Comparison of ENCODE assay signal across 15 mouse cellular contexts in genomic region chr4:81275957-81276715, GRCm38 (mm10).
DNase-seq lines count a peak whose midpoint lies in the region; ATAC-seq and TF ChIP-seq lines count a peak whose summit lies in the region.
"Had no signal": no experiment of that assay in that cellular context is flagged by ENCODE, and none has a peak within 500 bp of the region (broad histone marks: within the 10 kb centered on the region; RNA-seq: fewer than 3 reads in every experiment).

No protein-coding gene starts in this region.

- no peak for DNase-seq in hindbrain, embryonic 10.5 days (ENCODE audit: low spot score)
- no peak for DNase-seq in hindbrain, embryonic 11.5 days (ENCODE audit: low spot score)
- peak; percentile 57 for DNase-seq in brain, embryonic 14.5 days (ENCODE audit: low read depth)
- DNase-seq in kidney, postnatal 36 days, result peak; percentile 65 to 81
- DNase-seq in hindbrain, embryonic 14.5 days (ENCODE audit: low spot score), result no peak
- DNase-seq in left cerebral cortex, postnatal 10 days (ENCODE audit: extremely low spot score in 1 of 2, low spot score in 2 of 2), result no peak
- no peak for DNase-seq in lung, postnatal 0 days (ENCODE audit: low spot score)
- DNase-seq: B cell, adult 2 months; forebrain, postnatal 0 days; heart, postnatal 10 days; spleen, adult 18-20 months had no signal

- 37% methylated on average over 6 of the region's 6 CpGs for WGBS in hindbrain, embryonic 10.5 days
- WGBS in hindbrain, embryonic 11.5 days, result 38% methylated on average over 6 of the region's 6 CpGs
- 39% methylated on average over 6 of the region's 6 CpGs for WGBS in intestine, postnatal 0 days
- WGBS in hindbrain, embryonic 14.5 days, result 39% methylated on average over 6 of the region's 6 CpGs
- WGBS in lung, postnatal 0 days, result 60% methylated on average over 6 of the region's 6 CpGs

- 0 out of 2 replicates have a peak overlapping the region, but pooled peaks have one; percentile 23 for H3K27ac ChIP-seq in hindbrain, embryonic 10.5 days
- no peak overlapping the region for H3K27ac ChIP-seq in hindbrain, embryonic 11.5 days (ENCODE audit: low read depth, low read length)
- peak overlapping the region; percentile 31; the same call in 1 of the 2 replicates for H3K27ac ChIP-seq in intestine, postnatal 0 days (ENCODE audit: low read depth, low read length)
- no peak overlapping the region for H3K27ac ChIP-seq in hindbrain, embryonic 14.5 days
- H3K27ac ChIP-seq in lung, postnatal 0 days (ENCODE audit: low read length), result no peak overlapping the region
- H3K27ac ChIP-seq: midbrain, embryonic 12.5 days; neural tube, embryonic 13.5 days had no signal

- H3K9me3 ChIP-seq in hindbrain, embryonic 10.5 days, result peaks cover 3% of the 10 kb centered on the region; the same call in 1 of the 2 replicates
- H3K9me3 ChIP-seq in hindbrain, embryonic 11.5 days (ENCODE audit: control insufficient read depth, low read length), result no peaks in the 10 kb centered on the region
- no peaks in the 10 kb centered on the region for H3K9me3 ChIP-seq in intestine, postnatal 0 days (ENCODE audit: control insufficient read depth)
- H3K9me3 ChIP-seq in hindbrain, embryonic 14.5 days (ENCODE audit: control insufficient read depth, low read length), result no peaks in the 10 kb centered on the region
- no peaks in the 10 kb centered on the region for H3K9me3 ChIP-seq in lung, postnatal 0 days (ENCODE audit: low read length)
- H3K9me3 ChIP-seq: G1E; midbrain, embryonic 12.5 days; neural tube, embryonic 13.5 days had no signal

- peaks cover 14% of the 10 kb centered on the region for H3K4me1 ChIP-seq in hindbrain, embryonic 10.5 days (replicated peaks)
- no peaks in the 10 kb centered on the region for H3K4me1 ChIP-seq in hindbrain, embryonic 11.5 days (replicated peaks; ENCODE audit: control insufficient read depth, insufficient read depth, low read length)
- no peaks in the 10 kb centered on the region; the same call in 1 of the 2 replicates for H3K4me1 ChIP-seq in intestine, postnatal 0 days (replicated peaks; ENCODE audit: control insufficient read depth, insufficient read depth, low read length)
- H3K4me1 ChIP-seq in hindbrain, embryonic 14.5 days (replicated peaks; ENCODE audit: control insufficient read depth, insufficient read depth, low read length), result no peaks in the 10 kb centered on the region
- no peaks in the 10 kb centered on the region for H3K4me1 ChIP-seq in lung, postnatal 0 days (ENCODE audit: insufficient read depth, low read depth, low read length)
- H3K4me1 ChIP-seq: neural tube, embryonic 13.5 days had no signal

- intact Hi-C loops in left cerebral cortex, postnatal 10 days (cut with DNase I), result no loop called here

- no peaks in the 10 kb centered on the region for H3K27me3 ChIP-seq in hindbrain, embryonic 10.5 days (ENCODE audit: insufficient read depth, poor library complexity, severe bottlenecking)
- no peaks in the 10 kb centered on the region for H3K27me3 ChIP-seq in hindbrain, embryonic 11.5 days (ENCODE audit: control insufficient read depth, insufficient read depth, low read length)
- no peaks in the 10 kb centered on the region for H3K27me3 ChIP-seq in intestine, postnatal 0 days (replicated peaks; ENCODE audit: control insufficient read depth, insufficient read depth, low read length)
- no peaks in the 10 kb centered on the region for H3K27me3 ChIP-seq in hindbrain, embryonic 14.5 days (ENCODE audit: control insufficient read depth, insufficient read depth, low read length)
- no peaks in the 10 kb centered on the region for H3K27me3 ChIP-seq in lung, postnatal 0 days (replicated peaks; ENCODE audit: insufficient read depth, low read length)
- H3K27me3 ChIP-seq: midbrain, embryonic 12.5 days; neural tube, embryonic 13.5 days had no signal

- peaks cover 23% of the 10 kb centered on the region for H3K36me3 ChIP-seq in hindbrain, embryonic 10.5 days
- H3K36me3 ChIP-seq in hindbrain, embryonic 11.5 days (ENCODE audit: control insufficient read depth, insufficient read depth, low read length), result no peaks in the 10 kb centered on the region
- no peaks in the 10 kb centered on the region for H3K36me3 ChIP-seq in intestine, postnatal 0 days (ENCODE audit: control insufficient read depth, insufficient read depth)
- no peaks in the 10 kb centered on the region for H3K36me3 ChIP-seq in hindbrain, embryonic 14.5 days (replicated peaks; ENCODE audit: control insufficient read depth, insufficient read depth)
- no peaks in the 10 kb centered on the region for H3K36me3 ChIP-seq in lung, postnatal 0 days (ENCODE audit: insufficient read depth, low read length)
- H3K36me3 ChIP-seq: G1E; midbrain, embryonic 12.5 days; neural tube, embryonic 13.5 days had no signal

- TF ChIP-seq POLR2A in brain, embryonic 14.5 days (IDR thresholded peaks at IDR 0.05; ENCODE audit: borderline replicate concordance, extremely low read depth, insufficient read depth, insufficient read length, poor library complexity, severe bottlenecking), result no peak

- TF ChIP-seq EP300 in lung, postnatal 0 days (IDR thresholded peaks at IDR 0.05), result no peak

- no peak overlapping the region for H3K4me3 ChIP-seq in hindbrain, embryonic 10.5 days
- no peak overlapping the region for H3K4me3 ChIP-seq in hindbrain, embryonic 11.5 days (ENCODE audit: low read depth, low read length)
- H3K4me3 ChIP-seq in intestine, postnatal 0 days (ENCODE audit: low read depth, low read length), result no peak overlapping the region
- H3K4me3 ChIP-seq in hindbrain, embryonic 14.5 days (replicated peaks; ENCODE audit: low read length), result no peak overlapping the region
- H3K4me3 ChIP-seq in lung, postnatal 0 days (ENCODE audit: low read depth, low read length), result no peak overlapping the region
- H3K4me3 ChIP-seq: midbrain, embryonic 12.5 days; neural tube, embryonic 13.5 days had no signal

- H3K9ac ChIP-seq in hindbrain, embryonic 11.5 days (ENCODE audit: low read depth, low read length), result no peak overlapping the region
- H3K9ac ChIP-seq in intestine, postnatal 0 days (ENCODE audit: low read depth, low read length), result no peak overlapping the region
- no peak overlapping the region for H3K9ac ChIP-seq in hindbrain, embryonic 14.5 days
- no peak overlapping the region for H3K9ac ChIP-seq in lung, postnatal 0 days (replicated peaks; ENCODE audit: low read depth)
- H3K9ac ChIP-seq: forebrain, postnatal 0 days; midbrain, embryonic 12.5 days; neural tube, embryonic 13.5 days had no signal

- TF ChIP-seq CTCF in brain, embryonic 14.5 days (IDR thresholded peaks at IDR 0.05; ENCODE audit: borderline replicate concordance, extremely low read depth, insufficient read depth, insufficient read length), result no peak
- TF ChIP-seq CTCF in intestine, postnatal 0 days (IDR thresholded peaks at IDR 0.05; ENCODE audit: low read depth), result no peak
- TF ChIP-seq CTCF in lung, postnatal 0 days (IDR thresholded peaks at IDR 0.05), result no peak

- H3K4me2 ChIP-seq in hindbrain, embryonic 11.5 days (replicated peaks; ENCODE audit: low read depth, low read length), result no peak overlapping the region
- H3K4me2 ChIP-seq in intestine, postnatal 0 days (replicated peaks; ENCODE audit: low read depth), result no peak overlapping the region
- H3K4me2 ChIP-seq in hindbrain, embryonic 14.5 days (replicated peaks), result no peak overlapping the region
- H3K4me2 ChIP-seq in lung, postnatal 0 days (replicated peaks; ENCODE audit: low read depth, low read length), result no peak overlapping the region
- H3K4me2 ChIP-seq: midbrain, embryonic 12.5 days; neural tube, embryonic 13.5 days had no signal

- no peak for ATAC-seq in hindbrain, embryonic 11.5 days (ENCODE audit: low FRiP score)
- peak; percentile 79 for ATAC-seq in intestine, postnatal 0 days
- no peak for ATAC-seq in hindbrain, embryonic 14.5 days (ENCODE audit: low FRiP score)
- no peak for ATAC-seq in lung, postnatal 0 days
- ATAC-seq: forebrain, postnatal 0 days had no signal

Comparison
In these comparisons a context has a peak if more than half of its experiments do, and no peak if none do; other contexts are left out.
1. H3K27ac ChIP-seq: peak in hindbrain, embryonic 10.5 days (single experiment) and intestine, postnatal 0 days (single experiment); none in hindbrain, embryonic 11.5 days (single experiment), hindbrain, embryonic 14.5 days (single experiment) and lung, postnatal 0 days (single experiment).
2. DNase-seq: peak in brain, embryonic 14.5 days (single experiment) and kidney, postnatal 36 days (2 of 2); none in hindbrain, embryonic 10.5 days (single experiment), hindbrain, embryonic 11.5 days (single experiment), hindbrain, embryonic 14.5 days (single experiment), left cerebral cortex, postnatal 10 days (0 of 2) and lung, postnatal 0 days (single experiment).